16 mouse cellular contexts compared by ENCODE assay signal in the genomic region with DNA sequence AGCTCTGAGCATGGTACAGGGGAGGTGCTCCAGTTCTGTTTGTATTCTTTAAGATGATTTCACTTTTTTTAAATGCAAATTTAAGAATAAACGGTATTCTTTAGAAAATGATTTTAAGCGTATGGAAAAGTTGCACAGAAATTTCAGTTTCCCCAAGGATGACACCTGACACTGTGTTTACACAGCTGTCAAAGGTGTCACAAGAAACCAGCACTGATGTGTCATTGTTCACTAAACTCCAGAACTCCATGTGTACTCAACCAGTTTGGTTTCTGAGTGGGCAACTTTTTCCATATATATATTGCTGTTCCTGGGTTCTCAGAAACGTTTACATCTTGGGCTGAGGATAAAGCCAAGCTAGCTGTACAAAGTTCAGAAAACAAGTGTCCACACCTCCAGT.
"Had no signal": no experiment of that assay in that cellular context is flagged by ENCODE, and none has a peak within 500 bp of the region (broad histone marks: within the 10 kb centered on the region; RNA-seq: fewer than 3 reads in every experiment).

No protein-coding gene starts in this region.

- DNase-seq: retina, postnatal 1 day; right cerebral cortex, adult 18-20 months; right cerebral cortex, postnatal 14 days; right cerebral cortex, postnatal 25 days; right cerebral cortex, postnatal 4 days; spleen, adult 18-20 months; thymus, adult 18-20 months; thymus, adult 2 months; thymus, postnatal 14 days; thymus, postnatal 25 days; thymus, postnatal 36 days; thymus, postnatal 4 days had no signal

- H3K4me2 ChIP-seq: neural tube, embryonic 12.5 days; neural tube, embryonic 13.5 days; neural tube, embryonic 15.5 days; stomach, embryonic 15.5 days had no signal

- H3K36me3 ChIP-seq: neural tube, embryonic 12.5 days; neural tube, embryonic 13.5 days; neural tube, embryonic 15.5 days; stomach, embryonic 15.5 days had no signal

- H3K4me3 ChIP-seq: neural tube, embryonic 12.5 days; neural tube, embryonic 13.5 days; neural tube, embryonic 15.5 days; stomach, embryonic 15.5 days had no signal

- H3K27me3 ChIP-seq: neural tube, embryonic 12.5 days; neural tube, embryonic 13.5 days; neural tube, embryonic 15.5 days; stomach, embryonic 15.5 days had no signal
